Mouse (Mus musculus): ENCODE measurements around the gene Zfp37. TPM values are rescaled to one million over a fixed set of nuclear protein-coding genes. Genes with fewer than 3 reads are reported as not detected.

The Zfp37 gene
- polyA plus RNA-seq, 1 experiment, result 0.47 TPM

GRCm38 (mm10) chr4:62208696-62209380 lies 22.0 kb downstream of the Zfp37 start:
- Histone ChIP-seq H3K4me3 (ENCODE audit: insufficient read depth, poor library complexity, severe bottlenecking) (peak overlapping the region; percentile 3), H3ac (ENCODE audit: control insufficient read depth, insufficient read length, low read depth) (peak overlapping the region; percentile 78), H3K36me3 (ENCODE audit: control insufficient read depth, insufficient read depth) (no peaks in the 10 kb centered on the region), H3K27me3 (ENCODE audit: control insufficient read depth, insufficient read depth, insufficient read length) (no peaks in the 10 kb centered on the region), H3K79me3 (ENCODE audit: low read depth) (no peaks in the 10 kb centered on the region), H3K79me2 (ENCODE audit: control insufficient read depth, insufficient read depth) (no peaks in the 10 kb centered on the region)
- TF ChIP-seq MAX (IDR thresholded peaks at IDR 0.05) (no peak), FOSL1 (IDR thresholded peaks at IDR 0.05; ENCODE audit: insufficient read depth, low read length, poor library complexity, severe bottlenecking) (no peak), USF1 (IDR thresholded peaks at IDR 0.05; ENCODE audit: low read depth) (no peak), MYOG (IDR thresholded peaks at IDR 0.05; ENCODE audit: control insufficient read depth, extremely low read depth, insufficient read length) (no peak), CTCF (IDR thresholded peaks at IDR 0.05; ENCODE audit: control insufficient read depth, insufficient read depth, insufficient read length) (no peak), MYOD1 (IDR thresholded peaks at IDR 0.05; ENCODE audit: control insufficient read depth, insufficient read length, low read depth) (no peak), CEBPB (IDR thresholded peaks at IDR 0.05; ENCODE audit: low read depth) (no peak)

GRCm38 (mm10) chr4:62207851-62208695 lies 22.8 kb downstream of the Zfp37 start:
- Histone ChIP-seq H3K79me2 (ENCODE audit: control insufficient read depth, insufficient read depth) (no peaks in the 10 kb centered on the region), H3K27me3 (ENCODE audit: control insufficient read depth, insufficient read depth, insufficient read length) (no peaks in the 10 kb centered on the region)
- TF ChIP-seq FOSL1 (IDR thresholded peaks at IDR 0.05; ENCODE audit: insufficient read depth, low read length, poor library complexity, severe bottlenecking) (no peak), USF1 (IDR thresholded peaks at IDR 0.05; ENCODE audit: low read depth) (no peak), CEBPB (IDR thresholded peaks at IDR 0.05; ENCODE audit: low read depth) (no peak), MYOG (IDR thresholded peaks at IDR 0.05; ENCODE audit: control insufficient read depth, extremely low read depth, insufficient read length) (no peak), MYOD1 (IDR thresholded peaks at IDR 0.05; ENCODE audit: control insufficient read depth, insufficient read length, low read depth) (no peak), MAX (IDR thresholded peaks at IDR 0.05) (no peak), CTCF (IDR thresholded peaks at IDR 0.05; ENCODE audit: control insufficient read depth, insufficient read depth, insufficient read length) (no peak)

GRCm38 (mm10) chr4:62199923-62200529 lies 30.8 kb downstream of the Zfp37 start:
- no peak overlapping the region for H3ac ChIP-seq (ENCODE audit: control insufficient read depth, insufficient read length, low read depth)
- H3K4me3 ChIP-seq (ENCODE audit: insufficient read depth, poor library complexity, severe bottlenecking), result no peak overlapping the region
- no peaks in the 10 kb centered on the region for H3K79me2 ChIP-seq (ENCODE audit: control insufficient read depth, insufficient read depth)
- TF ChIP-seq USF1 (IDR thresholded peaks at IDR 0.05; ENCODE audit: low read depth) (no peak), FOSL1 (IDR thresholded peaks at IDR 0.05; ENCODE audit: insufficient read depth, low read length, poor library complexity, severe bottlenecking) (no peak), MYOG (IDR thresholded peaks at IDR 0.05; ENCODE audit: control insufficient read depth, extremely low read depth, insufficient read length) (no peak), MAX (IDR thresholded peaks at IDR 0.05) (no peak), CTCF (IDR thresholded peaks at IDR 0.05; ENCODE audit: control insufficient read depth, insufficient read depth, insufficient read length) (no peak), MYOD1 (IDR thresholded peaks at IDR 0.05; ENCODE audit: control insufficient read depth, insufficient read length, low read depth) (no peak), CEBPB (IDR thresholded peaks at IDR 0.05; ENCODE audit: low read depth) (no peak)
- no peaks in the 10 kb centered on the region for H3K79me3 ChIP-seq (ENCODE audit: low read depth)
- H3K36me3 ChIP-seq (ENCODE audit: control insufficient read depth, insufficient read depth), result no peaks in the 10 kb centered on the region
- H3K27me3 ChIP-seq (ENCODE audit: control insufficient read depth, insufficient read depth, insufficient read length), result no peaks in the 10 kb centered on the region

More at GRCm38 (mm10) chr4:62207851-62208695, 22.8 kb downstream of the Zfp37 start:
- H3K4me3 ChIP-seq (ENCODE audit: insufficient read depth, poor library complexity, severe bottlenecking), result peak overlapping the region; percentile 3
- H3ac ChIP-seq (ENCODE audit: control insufficient read depth, insufficient read length, low read depth), result peak overlapping the region; percentile 78
- no peaks in the 10 kb centered on the region for H3K79me3 ChIP-seq (ENCODE audit: low read depth)
- no peaks in the 10 kb centered on the region for H3K36me3 ChIP-seq (ENCODE audit: control insufficient read depth, insufficient read depth)

- no peak for TF ChIP-seq USF1 (IDR thresholded peaks at IDR 0.05; ENCODE audit: low read depth)
- no peak for TF ChIP-seq CEBPB (IDR thresholded peaks at IDR 0.05; ENCODE audit: low read depth)
- TF ChIP-seq MAX (IDR thresholded peaks at IDR 0.05), result no peak
- no peak for TF ChIP-seq FOSL1 (IDR thresholded peaks at IDR 0.05; ENCODE audit: insufficient read depth, low read length, poor library complexity, severe bottlenecking)
- TF ChIP-seq MYOG (IDR thresholded peaks at IDR 0.05; ENCODE audit: control insufficient read depth, extremely low read depth, insufficient read length), result no peak
- no peak for TF ChIP-seq MYOD1 (IDR thresholded peaks at IDR 0.05; ENCODE audit: control insufficient read depth, insufficient read length, low read depth)
- Histone ChIP-seq H3ac (ENCODE audit: control insufficient read depth, insufficient read length, low read depth) (no peak overlapping the region), H3K4me3 (ENCODE audit: insufficient read depth, poor library complexity, severe bottlenecking) (no peak overlapping the region), H3K27me3 (ENCODE audit: control insufficient read depth, insufficient read depth, insufficient read length) (no peaks in the 10 kb centered on the region), H3K79me3 (ENCODE audit: low read depth) (no peaks in the 10 kb centered on the region), H3K36me3 (ENCODE audit: control insufficient read depth, insufficient read depth) (no peaks in the 10 kb centered on the region), H3K79me2 (ENCODE audit: control insufficient read depth, insufficient read depth) (no peaks in the 10 kb centered on the region)
Observed at GRCm38 (mm10) chr4:62188778-62189177, 42.1 kb downstream of the Zfp37 start.

- H3K79me3 ChIP-seq (ENCODE audit: low read depth), result no peaks in the 10 kb centered on the region
- no peaks in the 10 kb centered on the region for H3K79me2 ChIP-seq (ENCODE audit: control insufficient read depth, insufficient read depth)
- H3K36me3 ChIP-seq (ENCODE audit: control insufficient read depth, insufficient read depth), result no peaks in the 10 kb centered on the region
- H3K4me3 ChIP-seq (ENCODE audit: insufficient read depth, poor library complexity, severe bottlenecking), result no peak overlapping the region
- H3ac ChIP-seq (ENCODE audit: control insufficient read depth, insufficient read length, low read depth), result no peak overlapping the region
- TF ChIP-seq CTCF (IDR thresholded peaks at IDR 0.05; ENCODE audit: control insufficient read depth, insufficient read depth, insufficient read length) (no peak), MAX (IDR thresholded peaks at IDR 0.05) (no peak), CEBPB (IDR thresholded peaks at IDR 0.05; ENCODE audit: low read depth) (no peak), MYOG (IDR thresholded peaks at IDR 0.05; ENCODE audit: control insufficient read depth, extremely low read depth, insufficient read length) (no peak), MYOD1 (IDR thresholded peaks at IDR 0.05; ENCODE audit: control insufficient read depth, insufficient read length, low read depth) (no peak), FOSL1 (IDR thresholded peaks at IDR 0.05; ENCODE audit: insufficient read depth, low read length, poor library complexity, severe bottlenecking) (no peak), USF1 (IDR thresholded peaks at IDR 0.05; ENCODE audit: low read depth) (no peak)
- no peaks in the 10 kb centered on the region for H3K27me3 ChIP-seq (ENCODE audit: control insufficient read depth, insufficient read depth, insufficient read length)
Observed at GRCm38 (mm10) chr4:62177282-62177681, 53.6 kb downstream of the Zfp37 start.
